Mouse (Mus musculus) spleen, postnatal 36 days (tissue): ENCODE measurements around the gene Sec11a.

ENCODE experiments used
- DNase-seq, 2 experiments: peaks; one replicate each; pipeline ENCODE4 v3.0.0; 2022; ENCODE audit warnings: low spot score in 2 of 2, mixed read lengths in 1 of 2

The Sec11a gene

GRCm38 (mm10) chr7:80897721-80898120, 49.9 kb downstream of the Sec11a start:
- DNase-seq, result no peak

- DNase-seq, result no peak
Observed at GRCm38 (mm10) chr7:80897134-80897533, 50.4 kb downstream of the Sec11a start.

- DNase-seq, result no peak
Observed at GRCm38 (mm10) chr7:80894815-80895519, 52.6 kb downstream of the Sec11a start.

GRCm38 (mm10) chr7:80894196-80894595, 53.4 kb downstream of the Sec11a start:
- DNase-seq, result no peak

- no peak for DNase-seq
Observed at GRCm38 (mm10) chr7:80893753-80894129, 53.8 kb downstream of the Sec11a start.

GRCm38 (mm10) chr7:80893086-80893752, 54.4 kb downstream of the Sec11a start:
- no peak for DNase-seq

GRCm38 (mm10) chr7:80889841-80890241, 57.7 kb downstream of the Sec11a start:
- DNase-seq, result peak; percentile 85

- no peak for DNase-seq
Observed at GRCm38 (mm10) chr7:80889021-80889511, 58.5 kb downstream of the Sec11a start.

- no peak for DNase-seq
Observed at GRCm38 (mm10) chr7:80888595-80888994, 59.0 kb downstream of the Sec11a start.

GRCm38 (mm10) chr7:80885666-80886065, 61.9 kb downstream of the Sec11a start:
- no peak for DNase-seq

- DNase-seq, result peak; percentile 82 to 85
Observed at GRCm38 (mm10) chr7:80882830-80883505, 64.6 kb downstream of the Sec11a start.

- DNase-seq, result no peak
Observed at GRCm38 (mm10) chr7:80875727-80876126, 71.9 kb downstream of the Sec11a start.

GRCm38 (mm10) chr7:80873631-80874030, 73.9 kb downstream of the Sec11a start:
- DNase-seq, result no peak

GRCm38 (mm10) chr7:80873038-80873437, 74.5 kb downstream of the Sec11a start:
- DNase-seq, result no peak

- no peak for DNase-seq
Observed at GRCm38 (mm10) chr7:80868686-80869085, 78.9 kb downstream of the Sec11a start.

GRCm38 (mm10) chr7:80866514-80867147, 80.9 kb downstream of the Sec11a start:
- DNase-seq, result no peak

- DNase-seq, result no peak
Observed at GRCm38 (mm10) chr7:80865521-80865920, 82.1 kb downstream of the Sec11a start.

GRCm38 (mm10) chr7:80864831-80865230, 82.7 kb downstream of the Sec11a start:
- DNase-seq, result peak; percentile 77

- no peak for DNase-seq
Observed at GRCm38 (mm10) chr7:80864151-80864550, 83.4 kb downstream of the Sec11a start.

GRCm38 (mm10) chr7:80863520-80863919, 84.1 kb downstream of the Sec11a start:
- no peak for DNase-seq

- DNase-seq, result no peak
Observed at GRCm38 (mm10) chr7:80862475-80862874, 85.1 kb downstream of the Sec11a start.

- peak; percentile 88 to 90 for DNase-seq
Observed at GRCm38 (mm10) chr7:80860729-80861274, 86.8 kb downstream of the Sec11a start, which contains the start of gene Zscan2. Gene Zscan2, plus strand, starts transcription at chr7:80860920.
